ENCODE assay signal across 9 mouse cellular contexts in genomic region chr7:66912866-66913265, GRCm38 (mm10).
DNase-seq lines count a peak whose midpoint lies in the region; ATAC-seq and TF ChIP-seq lines count a peak whose summit lies in the region.
"Had no signal": no experiment of that assay in that cellular context is flagged by ENCODE, and none has a peak within 500 bp of the region (broad histone marks: within the 10 kb centered on the region; RNA-seq: fewer than 3 reads in every experiment).

No protein-coding gene starts in this region.

- ATAC-seq in kidney, embryonic 15.5 days (replicated peaks; ENCODE audit: low FRiP score): no peak
- ATAC-seq in common myeloid progenitor, adult 5-6 weeks (replicated peaks; ENCODE audit: low read depth, poor library complexity, severe bottlenecking): 0 out of 2 replicates have a peak, but pooled peaks have one; percentile 22

- no peak overlapping the region for H3K27ac ChIP-seq in kidney, adult 2 months (ENCODE audit: insufficient read depth, low read depth, low read length)
- no peak overlapping the region for H3K27ac ChIP-seq in kidney, embryonic 15.5 days
- H3K27ac ChIP-seq in heart, embryonic 10.5 days: peak overlapping the region; percentile 70

- no peaks in the 10 kb centered on the region for H3K4me1 ChIP-seq in kidney, adult 2 months (ENCODE audit: control insufficient read depth, insufficient read depth, low read length)
- H3K4me1 ChIP-seq in kidney, embryonic 15.5 days: peaks cover 8% of the 10 kb centered on the region
- peaks cover 10% of the 10 kb centered on the region for H3K4me1 ChIP-seq in heart, embryonic 10.5 days

- H3K9me3 ChIP-seq in kidney, embryonic 15.5 days (replicated peaks): no peaks in the 10 kb centered on the region
- no peaks in the 10 kb centered on the region for H3K9me3 ChIP-seq in heart, embryonic 10.5 days

- H3K27me3 ChIP-seq in kidney, adult 2 months (replicated peaks; ENCODE audit: control insufficient read depth, insufficient read depth, low read length): no peaks in the 10 kb centered on the region
- H3K27me3 ChIP-seq in kidney, embryonic 15.5 days: no peaks in the 10 kb centered on the region
- H3K27me3 ChIP-seq in heart, embryonic 10.5 days (ENCODE audit: insufficient read depth, poor library complexity, severe bottlenecking): no peaks in the 10 kb centered on the region

- no peak overlapping the region for H3K4me3 ChIP-seq in kidney, adult 2 months (ENCODE audit: insufficient read depth, low read depth, low read length)
- H3K4me3 ChIP-seq in kidney, embryonic 15.5 days (replicated peaks): no peak overlapping the region
- no peak overlapping the region for H3K4me3 ChIP-seq in heart, embryonic 10.5 days

- H3K36me3 ChIP-seq in kidney, adult 2 months (ENCODE audit: control insufficient read depth, insufficient read depth, low read length): no peaks in the 10 kb centered on the region
- no peaks in the 10 kb centered on the region for H3K36me3 ChIP-seq in kidney, embryonic 15.5 days
- no peaks in the 10 kb centered on the region for H3K36me3 ChIP-seq in heart, embryonic 10.5 days
- H3K36me3 ChIP-seq: G1E had no signal

- peak; percentile 4 for DNase-seq in kidney, adult 2 months
- no peak for DNase-seq in heart, embryonic 10.5 days (ENCODE audit: low spot score)
- peak; percentile 25 for DNase-seq in mesoderm, embryonic 11.5 days (ENCODE audit: low read depth, low spot score)
- no peak for DNase-seq in cerebellum, adult 9-11 months
- no peak for DNase-seq in frontal cortex, postnatal 14 days (ENCODE audit: low spot score in 2 of 2)
- no peak for DNase-seq in cerebellum, adult 11-12 months

- TF ChIP-seq POLR2A in kidney, adult 2 months (IDR thresholded peaks at IDR 0.05; ENCODE audit: low read depth, low read length): no peak

- no peak for TF ChIP-seq CTCF in kidney, adult 2 months (conservative IDR thresholded peaks at IDR 0.05; ENCODE audit: insufficient read depth, insufficient read length, low read depth, low read length)

- 47% methylated on average over 5 of the region's 5 CpGs for WGBS in kidney, adult 2 months
- WGBS in kidney, embryonic 15.5 days: 48% methylated on average over 5 of the region's 5 CpGs
- 56% methylated on average over 5 of the region's 5 CpGs for WGBS in heart, embryonic 10.5 days

- no peak overlapping the region for H3K9ac ChIP-seq in kidney, embryonic 15.5 days

- no peak overlapping the region for H3K4me2 ChIP-seq in kidney, embryonic 15.5 days

Comparison
In these comparisons a context has a peak if more than half of its experiments do, and no peak if none do; other contexts are left out.
1. DNase-seq: peak in kidney, adult 2 months (single experiment) and mesoderm, embryonic 11.5 days (single experiment); none in heart, embryonic 10.5 days (single experiment), cerebellum, adult 9-11 months (single experiment), frontal cortex, postnatal 14 days (0 of 2) and cerebellum, adult 11-12 months (single experiment).